Mouse (Mus musculus) testis, postnatal 14 days (tissue): ENCODE data around the gene Gm38392.

Source experiments
- DNase-seq: peaks from one replicate; pipeline ENCODE4 v3.0.0; 2021; ENCODE audit warnings: low spot score

The Gm38392 gene

DNA sequence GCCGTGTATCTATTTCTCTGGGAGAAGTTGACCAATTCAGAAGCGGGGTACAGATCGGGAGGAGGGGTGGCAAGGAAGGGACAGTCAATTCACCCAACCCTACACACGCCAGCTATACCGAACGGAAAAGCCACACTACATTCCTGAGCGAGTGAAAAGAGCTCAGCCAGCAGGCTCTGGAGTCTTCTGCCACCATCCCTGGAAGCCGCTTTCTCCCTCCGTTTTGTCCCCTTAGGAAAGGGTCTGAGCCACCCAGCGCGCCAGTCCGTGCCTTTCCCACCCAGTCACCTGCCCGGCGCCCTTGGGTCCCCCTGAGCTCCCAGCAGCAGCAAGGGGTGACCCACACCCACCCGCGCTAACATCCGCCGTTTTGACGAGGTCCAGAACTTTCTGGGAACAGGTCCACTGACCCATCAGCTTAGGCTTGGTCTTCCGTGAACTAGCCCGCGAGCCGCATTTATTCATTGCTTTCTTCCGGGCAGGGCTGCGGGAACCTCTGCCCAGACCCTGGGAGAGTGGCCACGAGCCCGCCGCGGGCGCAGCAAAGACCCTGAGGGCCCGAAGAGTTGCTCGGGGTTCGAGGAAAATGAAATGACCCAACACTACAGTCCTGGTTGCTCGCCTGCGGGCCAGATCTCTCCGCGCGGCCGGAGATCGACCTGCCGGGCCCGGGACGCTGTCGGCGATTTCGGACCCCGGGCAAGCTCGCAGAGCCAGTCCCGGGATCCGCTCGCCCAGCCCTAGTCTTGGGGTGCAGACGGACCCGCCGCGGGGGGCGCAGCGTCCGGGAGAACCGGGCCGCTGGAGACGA is 86.6 kb downstream of the Gm38392 start:
- DNase-seq: no peak

GRCm38 (mm10) chr3:88199541-88200110 is 87.4 kb downstream of the Gm38392 start:
- no peak for DNase-seq

- no peak for DNase-seq
Observed at GRCm38 (mm10) chr3:88198505-88199020, 88.4 kb downstream of the Gm38392 start.

DNA sequence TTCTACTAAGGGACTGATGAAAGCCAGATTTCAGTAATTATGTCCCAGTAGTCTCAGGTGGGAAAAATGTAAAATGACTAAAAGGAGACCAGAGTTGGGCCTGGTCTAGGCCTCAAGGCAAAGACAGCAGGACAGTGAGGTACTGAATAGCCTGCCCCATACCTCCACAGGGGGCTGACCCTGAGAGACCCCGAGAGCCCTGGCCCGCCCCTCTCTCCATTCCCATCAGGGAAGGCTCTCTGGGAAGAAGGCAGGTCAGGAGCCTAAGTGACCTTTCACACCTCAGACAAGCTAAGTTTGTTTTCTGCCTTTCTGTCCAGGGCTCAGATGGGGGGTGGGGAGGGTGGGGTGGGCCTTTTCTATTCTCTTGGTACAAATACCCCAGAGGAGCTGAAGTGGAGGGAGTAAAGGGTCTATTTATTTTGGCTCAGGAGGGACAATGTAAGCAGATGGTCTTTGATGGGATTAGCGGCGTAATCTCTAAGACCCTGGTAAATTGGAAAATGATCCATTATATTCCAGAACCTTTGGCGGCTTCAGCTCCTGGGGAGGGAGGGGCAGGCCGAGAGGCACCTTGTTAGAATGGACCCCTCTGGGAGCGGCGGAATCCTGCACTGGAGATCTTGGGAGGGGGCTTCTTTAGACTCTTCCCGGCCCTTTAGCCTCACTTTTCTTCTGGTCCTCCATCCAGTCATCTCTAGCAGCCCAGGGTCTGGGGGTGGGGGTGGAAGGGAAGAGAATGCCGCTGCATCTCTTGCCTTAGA is 89.1 kb downstream of the Gm38392 start:
- DNase-seq: no peak
